Mouse (Mus musculus) C2C12 (cell line): Measurements from ENCODE around the gene Ncf1. TPM values are rescaled to one million over a fixed set of nuclear protein-coding genes. Genes with fewer than 3 reads are reported as not detected.
A peak's percentile ranks its signal among the peaks of the same experiment; 100 is the strongest.

Source experiments
- H3K27me3 ChIP-seq: one replicate; pipeline ENCODE4 v1.6.1; 2011; ENCODE audit not compliant: control insufficient read depth, insufficient read depth, insufficient read length
- H3K36me3 ChIP-seq: one replicate; pipeline ENCODE4 v1.6.1; 2011; ENCODE audit not compliant: control insufficient read depth, insufficient read depth
- H3K4me3 ChIP-seq: one replicate; pipeline ENCODE4 v1.5.1; 2011; ENCODE audit warnings: mild to moderate bottlenecking, control low read depth; ENCODE audit not compliant: poor library complexity, insufficient read depth, severe bottlenecking
- H3K79me2 ChIP-seq: one replicate; pipeline ENCODE4 v1.6.1; 2011; ENCODE audit not compliant: control insufficient read depth, insufficient read depth
- H3K79me3 ChIP-seq: one replicate; pipeline ENCODE4 v1.6.1; 2011; ENCODE audit warnings: low read depth, control low read depth
- H3ac ChIP-seq: one replicate; pipeline ENCODE3; 2011; ENCODE audit warnings: low read depth; ENCODE audit not compliant: control insufficient read depth, insufficient read length
- CEBPB ChIP-seq: IDR thresholded peaks from one replicate; pipeline ENCODE4 v1.6.1; 2011; ENCODE audit warnings: low read depth, mild to moderate bottlenecking, control low read depth, moderate library complexity
- CTCF ChIP-seq: IDR thresholded peaks from one replicate; pipeline ENCODE4 v1.5.1; 2011; ENCODE audit not compliant: control insufficient read depth, insufficient read depth, insufficient read length
- FOSL1 ChIP-seq: IDR thresholded peaks from one replicate; pipeline ENCODE4 v1.8.0; 2011; ENCODE audit warnings: mild to moderate bottlenecking, low read length; ENCODE audit not compliant: poor library complexity, insufficient read depth, severe bottlenecking
- MAX ChIP-seq: IDR thresholded peaks from one replicate; pipeline ENCODE4 v1.6.1; 2011; ENCODE audit warnings: mild to moderate bottlenecking, control low read depth
- MYOD1 ChIP-seq: IDR thresholded peaks from one replicate; pipeline ENCODE4 v1.6.1; 2011; ENCODE audit warnings: low read depth; ENCODE audit not compliant: control insufficient read depth, insufficient read length
- MYOG ChIP-seq: IDR thresholded peaks from one replicate; pipeline ENCODE4 v1.6.1; 2011; ENCODE audit not compliant: control insufficient read depth, insufficient read length; ENCODE audit errors: extremely low read depth
- USF1 ChIP-seq: IDR thresholded peaks from one replicate; pipeline ENCODE4 v1.6.1; 2011; ENCODE audit warnings: low read depth, mild to moderate bottlenecking, control low read depth, moderate library complexity
- polyA plus RNA-seq: library from polyadenylated mRNA; unstranded; fragments of >200 nt; fragmentation: generic; extraction: Trizol; gene quantifications from one replicate; pipeline ENCODE4 v1.2.1, GENCODE M21; 2012; ENCODE audit warnings: missing spikeins

Gene Ncf1
- polyA plus RNA-seq, 1 experiment = 0.01 TPM

GRCm38 (mm10) chr5:134251083-134251482 is 21.7 kb upstream of the Ncf1 start:
- Histone ChIP-seq H3K27me3 (no peaks in the 10 kb centered on the region), H3ac (no peak overlapping the region), H3K36me3 (peaks cover 81% of the 10 kb centered on the region), H3K4me3 (no peak overlapping the region), H3K79me2 (no peaks in the 10 kb centered on the region), H3K79me3 (no peaks in the 10 kb centered on the region)
- TF ChIP-seq USF1 = no peak
- no peak for TF ChIP-seq MYOG
- TF ChIP-seq CEBPB = no peak
- no peak for TF ChIP-seq MYOD1
- no peak for TF ChIP-seq CTCF
- TF ChIP-seq MAX = no peak
- no peak for TF ChIP-seq FOSL1

GRCm38 (mm10) chr5:134250601-134251000 is 21.2 kb upstream of the Ncf1 start:
- Histone ChIP-seq H3K79me2 (no peaks in the 10 kb centered on the region), H3K4me3 (no peak overlapping the region), H3K79me3 (no peaks in the 10 kb centered on the region), H3K36me3 (peaks cover 77% of the 10 kb centered on the region), H3ac (no peak overlapping the region), H3K27me3 (no peaks in the 10 kb centered on the region)
- TF ChIP-seq FOSL1 (no peak), MYOD1 (no peak), CEBPB (no peak), CTCF (no peak), MYOG (no peak), USF1 (no peak), MAX (no peak)

GRCm38 (mm10) chr5:134249245-134249649 is 19.8 kb upstream of the Ncf1 start:
- Histone ChIP-seq H3K79me2 (no peaks in the 10 kb centered on the region), H3K79me3 (no peaks in the 10 kb centered on the region), H3K27me3 (no peaks in the 10 kb centered on the region), H3ac (peak overlapping the region; percentile 30), H3K4me3 (no peak overlapping the region), H3K36me3 (peaks cover 78% of the 10 kb centered on the region)
- TF ChIP-seq CTCF (no peak), FOSL1 (no peak), CEBPB (no peak), USF1 (no peak), MAX (no peak), MYOD1 (no peak), MYOG (no peak)

- TF ChIP-seq MAX = peak; percentile 32
- TF ChIP-seq USF1 = no peak
- TF ChIP-seq CTCF = no peak
- TF ChIP-seq FOSL1 = no peak
- no peaks in the 10 kb centered on the region for H3K79me2 ChIP-seq
- no peaks in the 10 kb centered on the region for H3K27me3 ChIP-seq
- H3K79me3 ChIP-seq = no peaks in the 10 kb centered on the region
- H3ac ChIP-seq = no peak overlapping the region
- no peak overlapping the region for H3K4me3 ChIP-seq
- H3K36me3 ChIP-seq = peaks cover 80% of the 10 kb centered on the region
Measured at GRCm38 (mm10) chr5:134248608-134249244, 19.3 kb upstream of the Ncf1 start.

- Histone ChIP-seq H3K4me3 (no peak overlapping the region), H3K79me2 (no peaks in the 10 kb centered on the region), H3K79me3 (no peaks in the 10 kb centered on the region), H3ac (no peak overlapping the region), H3K36me3 (peaks cover 87% of the 10 kb centered on the region), H3K27me3 (no peaks in the 10 kb centered on the region)
- TF ChIP-seq MAX (no peak), CTCF (no peak)
Measured at GRCm38 (mm10) chr5:134246146-134246545, 16.7 kb upstream of the Ncf1 start.

GRCm38 (mm10) chr5:134244890-134245289 is 15.5 kb upstream of the Ncf1 start:
- TF ChIP-seq CTCF (no peak), FOSL1 (no peak), CEBPB (no peak), MYOD1 (no peak), USF1 (no peak), MYOG (no peak), MAX (no peak)
- no peaks in the 10 kb centered on the region for H3K79me2 ChIP-seq
- H3K4me3 ChIP-seq = no peak overlapping the region
- peaks cover 92% of the 10 kb centered on the region for H3K36me3 ChIP-seq
- no peaks in the 10 kb centered on the region for H3K27me3 ChIP-seq
- H3ac ChIP-seq = no peak overlapping the region
- H3K79me3 ChIP-seq = no peaks in the 10 kb centered on the region
